Mouse (Mus musculus) thymus, postnatal 10 days (tissue): ENCODE measurements around the gene Sycp2l.
"Not testable (repeated sequence)": the region's sequence is repeated elsewhere in the genome, so short reads cannot be mapped to it uniquely, and the experiment has no call there.

Source experiments
- DNase-seq, 2 experiments: peaks; one replicate each; pipeline ENCODE4 v3.0.0; 2021; ENCODE audit warnings: low spot score in 2 of 2

Sycp2l gene

DNA sequence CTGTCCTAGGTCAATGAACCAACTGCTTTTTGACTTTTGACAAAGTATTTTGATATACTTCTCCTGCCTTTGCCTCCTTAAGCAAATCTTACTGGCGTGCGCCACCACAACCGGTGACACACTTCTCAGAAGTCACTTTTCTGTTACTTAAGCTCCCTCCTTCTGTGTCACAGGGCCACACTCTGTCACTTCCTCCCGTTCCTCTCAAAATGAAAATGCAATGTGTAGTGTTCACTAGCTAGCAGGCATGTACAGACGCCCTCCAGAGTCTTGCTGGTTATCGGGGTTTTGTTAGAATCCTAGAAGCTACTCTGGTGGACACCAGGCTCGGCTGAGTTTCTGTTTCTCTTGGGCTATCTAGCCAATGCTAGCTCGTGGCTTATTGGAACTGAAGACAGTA, 14.2 kb downstream of the Sycp2l start:
- no peak for DNase-seq

DNA sequence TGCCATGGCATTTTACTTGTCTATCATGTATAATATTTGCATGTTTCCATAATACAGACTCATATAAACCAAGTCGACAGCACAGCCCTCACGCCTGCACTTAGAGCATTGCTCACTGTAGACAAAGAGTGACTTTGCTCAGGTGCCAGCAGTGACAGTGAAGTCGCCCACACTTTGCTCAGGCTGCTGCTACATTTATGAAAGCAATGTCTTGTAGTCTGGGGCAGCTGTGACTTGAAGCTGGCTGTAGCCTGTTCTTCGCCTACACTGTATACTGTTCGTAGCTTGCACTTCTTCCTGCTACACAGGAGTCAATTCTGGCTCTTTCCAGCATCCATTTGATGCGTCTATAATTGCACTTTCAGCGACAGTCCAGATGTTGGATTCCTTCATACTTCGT, 15.0 kb downstream of the Sycp2l start:
- no peak for DNase-seq

DNA sequence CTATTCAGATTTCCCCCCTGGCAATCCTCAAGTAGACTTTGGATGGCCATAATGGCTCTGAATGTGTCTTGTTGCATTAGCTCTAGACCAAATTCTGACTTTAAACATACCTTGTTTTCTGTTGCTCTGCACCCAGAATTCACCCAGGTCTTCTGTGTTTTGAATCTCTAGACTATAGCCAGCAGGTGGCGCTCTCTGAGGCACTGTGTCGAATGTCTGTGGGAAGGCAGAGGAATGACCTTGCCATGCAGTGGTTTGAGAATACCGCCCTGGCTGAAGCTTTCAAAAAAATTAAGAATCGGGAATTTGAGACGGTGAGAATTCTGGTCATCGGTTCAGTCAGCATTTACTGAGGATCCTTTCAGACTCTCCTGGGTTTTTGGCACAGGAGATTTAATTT, 20.8 kb downstream of the Sycp2l start:
- DNase-seq = peak; percentile 13 to 63

DNA sequence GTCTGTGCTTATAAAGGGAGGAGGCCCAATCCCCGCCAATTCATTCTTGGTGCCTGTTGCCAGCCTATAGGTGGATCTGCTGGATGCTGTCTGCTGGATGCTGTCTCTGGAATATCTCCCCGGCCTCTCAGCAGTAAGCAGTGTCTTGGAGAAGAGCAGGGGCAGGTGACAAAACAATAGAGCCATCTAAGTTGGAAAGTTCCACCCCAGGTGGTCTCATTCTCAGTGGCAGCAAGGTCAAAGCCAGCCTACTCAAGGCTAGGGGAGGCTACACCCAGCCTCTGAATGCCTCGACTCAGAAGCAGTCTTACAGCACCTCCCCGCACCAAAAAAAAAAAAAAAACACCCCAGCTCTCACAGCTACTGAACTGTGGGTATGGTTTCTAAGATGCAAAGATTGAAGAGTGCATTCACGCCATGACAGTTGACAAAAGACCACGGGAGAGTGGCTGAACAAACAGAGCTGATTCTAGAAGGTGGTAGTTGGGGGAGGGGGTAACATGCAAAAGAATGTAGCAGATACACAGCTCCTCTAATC, 31.4 kb downstream of the Sycp2l start:
- DNase-seq = no peak

DNA sequence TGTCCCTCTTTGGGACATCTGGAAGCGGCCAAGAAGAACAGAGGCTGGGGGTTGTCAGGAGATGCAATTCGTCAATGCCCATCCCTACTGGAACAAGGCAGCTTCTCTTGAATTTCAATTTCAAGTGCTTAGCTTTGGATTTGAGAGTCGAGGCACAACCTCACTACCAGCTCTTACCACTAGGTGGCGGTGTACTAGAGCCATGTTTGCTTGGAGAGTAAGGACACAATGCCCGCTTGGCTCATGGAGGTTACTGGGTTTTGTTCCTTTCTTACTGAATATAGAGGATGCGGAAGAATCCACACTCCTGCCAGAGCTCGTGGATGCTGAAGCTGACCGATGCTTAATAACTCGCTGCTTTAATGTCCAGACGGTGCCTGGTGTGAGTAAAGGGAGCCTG, 32.2 kb downstream of the Sycp2l start:
- peak in 1 of 2 experiments; percentile 57 for DNase-seq

DNA sequence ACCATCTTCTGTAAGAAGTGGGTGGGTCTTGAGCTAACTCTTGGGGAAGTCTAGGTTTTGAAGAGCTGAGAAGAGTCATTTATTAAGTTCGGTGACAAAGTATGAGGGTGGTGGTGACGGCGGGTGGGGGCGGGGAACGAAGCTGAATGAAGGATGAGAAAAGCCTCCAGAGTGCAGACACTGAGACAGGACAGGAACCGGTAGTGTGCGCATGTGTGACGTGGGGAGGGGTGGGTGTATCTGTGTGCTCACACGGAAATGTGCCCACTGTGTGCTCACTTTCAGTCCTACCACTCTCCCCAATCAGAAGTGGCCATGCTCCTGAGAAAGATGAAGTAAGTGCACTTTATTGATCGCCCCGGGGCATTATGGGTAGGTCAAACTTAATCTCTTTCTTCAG, 39.0 kb downstream of the Sycp2l start:
- DNase-seq = no peak

DNA sequence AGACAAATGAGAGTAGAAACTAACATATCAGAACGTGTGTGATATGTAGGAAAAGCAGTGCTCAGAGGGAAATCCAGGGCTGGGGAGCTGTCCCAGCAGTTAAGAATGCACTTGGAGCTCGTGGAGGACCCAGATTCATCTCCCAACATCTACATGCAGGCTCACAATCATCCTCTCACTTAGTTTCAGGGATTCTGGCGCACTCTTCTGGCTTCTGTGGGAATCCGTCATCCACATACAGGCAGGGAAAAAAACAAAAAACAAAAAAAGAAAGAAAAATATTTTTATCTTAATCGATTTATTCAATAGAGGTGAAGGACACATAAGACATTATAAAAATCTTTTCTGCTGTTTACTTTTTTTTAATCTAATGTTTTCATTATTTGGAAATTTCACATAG, 44.3 kb downstream of the Sycp2l start:
- no peak for DNase-seq

DNA sequence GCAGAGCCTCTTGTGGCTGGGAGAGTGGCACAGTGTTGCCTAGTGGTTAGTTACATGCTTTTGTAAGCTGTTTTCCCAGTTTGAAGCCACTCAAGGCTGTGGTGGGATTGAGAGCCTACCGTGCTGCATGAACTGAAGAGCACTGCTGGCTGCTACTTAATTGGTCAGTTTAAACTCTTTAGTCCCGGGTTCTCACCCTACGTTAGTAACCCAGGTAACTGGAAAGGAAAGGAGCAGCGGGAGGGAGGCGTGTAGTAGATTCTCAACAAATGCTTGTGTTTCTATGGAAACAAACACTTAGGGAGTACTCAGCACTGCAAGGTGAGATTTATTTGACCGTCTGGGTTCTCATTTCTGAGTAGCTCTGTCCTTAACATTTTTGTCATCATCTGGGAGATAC, 73.8 kb downstream of the Sycp2l start:
- DNase-seq = no peak

DNA sequence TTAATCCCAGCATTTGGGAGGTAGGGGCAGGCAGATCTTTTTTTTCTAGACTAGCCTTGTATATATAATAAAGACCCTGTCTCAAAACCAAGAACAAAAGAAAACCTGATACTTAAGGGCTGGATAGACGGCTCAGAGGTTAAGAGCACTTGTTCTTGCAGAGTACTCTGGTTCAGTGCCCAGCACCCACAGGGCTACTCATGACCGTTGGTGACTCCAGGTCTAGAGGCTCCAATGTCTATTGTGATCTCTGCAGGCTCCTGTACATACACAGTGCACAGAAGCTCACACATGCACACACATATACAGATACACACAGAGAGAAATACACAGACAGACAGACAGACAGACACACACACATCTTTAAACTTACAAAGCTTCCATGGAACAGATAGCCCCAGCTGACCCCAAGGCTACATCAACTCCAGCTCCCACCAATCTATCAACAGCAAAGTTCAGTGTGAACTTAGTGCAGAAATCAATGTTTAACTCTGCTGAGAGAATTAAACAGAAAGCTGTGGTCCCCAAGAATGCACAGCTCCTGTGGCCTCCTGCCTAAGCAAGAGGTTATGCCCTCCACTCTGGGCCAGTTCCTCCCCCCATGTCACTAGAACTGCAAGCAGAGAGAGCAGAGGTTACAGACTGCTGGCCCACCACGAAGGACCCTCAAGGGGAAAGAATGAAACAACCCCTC, 81.7 kb downstream of the Sycp2l start:
- DNase-seq = no peak

DNA sequence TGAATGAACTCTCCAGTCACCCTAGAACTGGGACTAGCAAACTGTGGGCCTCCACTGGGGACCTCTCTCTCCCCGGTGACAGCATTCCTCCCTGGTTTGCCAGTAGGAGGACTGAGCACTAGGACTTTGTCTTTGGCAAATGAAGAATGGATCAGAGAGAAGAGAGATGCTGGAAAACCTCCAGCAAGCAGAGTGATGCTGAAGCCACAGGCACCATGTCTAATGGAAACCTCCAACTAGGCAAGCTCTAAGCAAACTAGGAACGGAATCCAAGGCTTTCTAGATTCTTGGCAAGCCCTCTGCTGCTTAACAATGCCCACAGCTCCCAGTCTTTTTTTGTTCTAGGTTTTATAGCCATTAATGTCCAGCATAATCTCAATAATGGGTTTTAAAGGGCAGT, 86.8 kb downstream of the Sycp2l start:
- no peak for DNase-seq

DNA sequence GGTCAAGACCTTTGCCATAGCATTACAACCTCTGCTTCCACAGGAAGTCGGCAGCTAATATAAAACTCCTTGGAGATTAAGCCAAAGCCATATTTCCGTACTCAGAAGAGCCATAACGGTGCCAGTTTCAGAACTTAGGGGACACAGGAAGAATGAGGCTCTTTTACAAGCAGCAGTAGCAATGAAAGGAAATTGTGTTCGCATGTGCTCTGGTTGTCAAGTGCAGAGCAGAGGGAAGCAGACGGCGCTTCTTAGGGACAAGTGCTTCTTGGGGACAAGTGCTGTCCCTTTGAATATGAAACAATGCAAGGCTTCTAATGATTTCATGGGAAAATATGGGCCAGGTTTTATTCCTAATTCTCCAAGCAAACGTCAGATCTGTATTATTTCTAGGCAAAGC, 89.2 kb downstream of the Sycp2l start:
- DNase-seq = no peak

DNA sequence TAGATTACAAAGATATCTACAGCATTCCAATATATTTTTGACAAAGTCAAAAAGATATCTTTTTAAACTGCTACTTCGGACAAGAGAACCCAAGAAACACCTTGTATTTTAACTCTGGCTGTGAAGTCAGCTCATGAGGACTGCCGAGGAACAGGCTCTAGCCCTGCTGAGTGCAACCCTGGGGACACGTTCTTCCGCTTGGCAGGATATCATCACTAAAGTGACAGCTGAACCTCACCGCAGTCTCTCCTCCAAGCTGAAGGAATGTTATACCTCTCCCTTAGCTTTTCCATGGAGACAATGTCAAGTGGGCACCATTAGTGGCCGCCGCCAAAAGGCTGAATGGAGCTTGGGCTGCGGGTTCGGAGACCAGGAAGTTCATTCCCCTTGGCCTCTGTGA, 89.6 kb downstream of the Sycp2l start:
- no peak for DNase-seq

DNA sequence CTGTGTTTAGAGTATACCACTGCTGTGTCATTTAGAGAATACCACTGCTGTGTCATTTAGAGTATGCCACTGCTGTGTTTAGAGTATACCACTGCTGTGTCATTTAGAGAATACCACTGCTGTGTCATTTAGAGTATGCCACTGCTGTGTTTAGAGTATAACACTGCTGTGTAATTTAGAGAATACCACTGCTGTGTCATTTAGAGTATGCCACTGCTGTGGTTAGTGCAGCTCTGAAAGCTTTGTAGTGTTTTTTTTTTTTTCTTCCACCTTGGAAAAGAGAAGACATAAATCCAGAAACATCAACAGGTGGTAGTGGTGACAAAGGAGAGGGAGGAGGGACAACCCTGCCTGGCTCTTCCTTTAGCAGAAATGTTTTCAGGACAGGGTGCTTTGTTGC, 91.5 kb downstream of the Sycp2l start:
- DNase-seq = not testable (repeated sequence)

DNA sequence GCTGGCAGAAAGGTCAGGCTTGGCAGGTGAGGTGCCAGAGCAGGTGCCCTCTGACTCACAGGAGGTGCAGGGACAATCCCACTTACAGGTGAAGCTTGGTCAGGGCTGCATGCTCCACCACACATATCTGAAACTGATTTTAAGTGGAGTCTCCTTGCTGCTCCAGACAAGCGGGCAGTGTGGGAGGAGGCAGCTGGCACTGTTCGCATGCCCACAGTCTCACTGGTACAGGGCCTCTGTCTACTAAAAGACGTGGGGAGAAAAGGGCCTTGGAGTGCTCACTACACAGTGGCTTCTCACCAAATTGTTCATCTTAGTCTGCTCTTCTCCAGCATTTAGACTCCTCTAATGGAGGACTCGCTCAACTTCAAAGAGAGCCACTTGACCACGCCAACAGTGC, 92.1 kb downstream of the Sycp2l start:
- DNase-seq = no peak

DNA sequence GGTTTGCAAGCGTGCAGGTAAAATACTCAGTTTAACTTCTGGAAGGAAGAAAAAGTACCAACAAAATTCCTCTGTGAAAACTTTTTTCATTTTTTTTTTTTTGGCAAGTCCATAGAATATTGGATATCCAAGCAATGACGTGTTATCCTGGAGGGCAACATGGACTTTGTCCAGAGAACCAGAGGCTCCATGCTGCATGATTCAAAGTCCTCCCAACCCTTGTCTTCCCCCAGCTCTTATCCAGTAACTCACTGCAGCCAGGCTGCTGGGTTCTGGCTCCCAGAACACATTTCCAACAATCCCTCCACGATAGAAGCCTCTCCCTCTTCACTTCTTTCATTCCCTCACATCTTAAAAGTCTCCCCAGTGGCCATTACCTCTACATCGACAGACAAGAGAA, 97.2 kb downstream of the Sycp2l start:
- DNase-seq = no peak

DNA sequence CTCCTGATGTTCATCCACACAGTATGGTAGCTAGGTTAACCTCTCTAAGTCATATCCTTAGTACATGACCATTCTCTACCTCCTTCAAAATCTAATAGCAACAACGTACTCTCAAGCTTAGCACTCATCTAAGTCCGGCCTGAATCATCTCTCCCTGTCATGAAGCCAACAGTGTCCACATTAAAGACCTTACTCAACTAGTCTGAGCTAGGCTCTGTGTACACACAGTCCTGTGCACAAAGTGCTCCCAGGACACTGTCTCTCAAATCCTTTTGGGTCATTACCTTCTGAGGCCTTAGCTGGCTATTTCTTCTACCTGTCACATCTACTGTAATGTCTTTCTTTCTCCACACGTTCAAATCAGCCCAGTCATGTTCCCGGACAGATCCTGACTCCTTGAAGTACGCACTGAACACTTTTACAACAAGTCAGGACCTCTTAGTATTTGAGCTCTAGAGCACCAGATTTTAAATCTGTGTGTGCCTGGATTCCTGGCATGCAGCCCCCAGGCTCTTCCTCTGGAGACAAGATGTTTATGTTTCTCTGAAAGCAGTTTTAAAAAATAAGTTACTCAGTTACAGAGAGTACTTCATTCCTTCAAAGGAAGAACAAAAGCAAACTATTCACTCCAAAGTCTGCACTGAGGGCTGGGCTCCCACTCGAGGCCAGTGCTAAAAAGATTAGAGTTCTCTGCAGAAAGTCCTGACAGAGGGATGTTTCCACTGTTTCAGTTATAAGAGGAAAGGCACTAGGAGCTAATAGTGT, 98.6 kb downstream of the Sycp2l start:
- no peak for DNase-seq

DNA sequence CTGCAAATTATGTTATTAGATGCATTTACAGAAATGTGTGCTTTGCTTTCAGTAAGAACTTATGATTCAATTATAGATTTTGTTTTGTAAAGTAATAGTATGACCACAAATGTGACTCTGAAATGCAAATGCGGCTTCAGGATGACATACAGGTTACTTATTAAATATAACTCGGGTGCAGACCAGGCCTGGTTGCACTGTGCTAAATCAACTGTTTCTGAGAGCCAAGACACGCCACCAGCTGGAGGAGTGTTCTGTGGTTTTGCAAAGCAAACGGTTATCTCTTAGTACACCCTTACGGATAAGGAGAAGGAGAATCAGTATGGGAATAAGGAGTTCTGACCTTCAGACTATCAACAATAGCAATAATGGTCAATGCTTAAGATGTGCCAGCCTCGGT, 101.6 kb downstream of the Sycp2l start:
- DNase-seq = no peak

DNA sequence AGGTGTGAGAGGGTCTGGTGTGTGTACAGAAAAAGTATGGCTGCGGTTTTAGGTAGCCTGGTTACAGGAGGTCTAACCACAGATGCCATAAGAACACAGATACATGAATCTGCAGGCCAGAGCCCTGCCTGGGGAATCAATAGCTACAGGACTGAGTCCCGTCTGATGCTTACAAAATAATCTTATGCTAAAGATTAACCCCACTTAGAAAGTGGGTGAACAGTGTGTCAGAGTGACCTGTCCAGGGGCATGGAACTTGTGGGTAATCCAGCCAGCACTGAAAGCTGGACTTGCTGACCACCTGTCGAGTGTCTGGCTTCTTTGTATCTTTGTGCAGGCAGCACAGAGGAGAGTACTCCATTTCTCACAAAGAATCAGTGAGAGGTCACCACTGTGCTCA, 102.1 kb downstream of the Sycp2l start:
- no peak for DNase-seq

DNA sequence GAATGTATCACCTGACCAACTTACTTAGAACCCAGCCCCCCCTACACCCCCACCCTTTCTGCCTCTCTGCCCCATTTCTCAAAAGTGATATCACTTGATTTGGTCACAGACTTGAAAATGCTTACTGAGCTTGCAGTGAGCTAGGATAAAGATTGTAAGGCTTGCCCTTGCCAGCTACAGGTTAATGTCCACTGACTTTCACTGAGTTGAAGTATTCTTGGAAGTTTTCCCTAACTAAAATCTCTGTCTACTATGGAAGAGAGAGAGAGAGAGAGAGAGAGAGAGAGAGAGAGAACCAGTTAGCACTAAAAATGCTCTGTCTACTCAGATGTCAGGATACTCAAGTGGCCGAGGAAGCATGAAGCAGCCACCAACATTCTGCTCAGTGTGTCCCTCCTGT, 104.9 kb downstream of the Sycp2l start:
- no peak for DNase-seq

DNA sequence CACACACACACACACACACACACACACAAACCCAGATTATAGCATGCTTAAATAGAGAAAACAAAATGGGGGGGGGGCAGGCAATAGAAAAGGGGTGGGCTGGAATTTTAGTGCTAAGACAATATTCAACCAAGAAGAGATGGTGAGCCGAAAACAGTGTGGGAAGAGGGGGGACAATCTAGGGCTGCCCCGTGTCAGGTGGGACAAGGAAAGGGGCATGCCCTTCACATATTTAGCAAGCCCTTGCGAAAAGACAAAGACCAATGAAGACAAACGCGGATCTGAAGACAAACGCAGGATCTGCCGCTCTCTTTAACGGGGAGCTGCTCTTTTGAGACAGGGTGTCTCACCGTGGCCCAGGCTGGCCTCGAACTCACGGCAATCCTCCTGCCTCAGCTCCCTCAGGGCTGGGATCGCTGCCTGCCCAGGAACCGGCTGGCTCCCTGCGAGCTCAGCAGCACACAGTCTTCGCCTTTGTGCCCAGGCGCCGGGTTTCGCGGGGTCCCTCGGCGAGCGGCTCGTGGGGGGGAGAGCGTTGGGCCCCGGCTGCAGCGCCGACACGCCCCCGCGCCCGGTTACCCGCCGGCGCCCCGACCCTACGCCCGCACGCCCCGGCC, 105.7 kb downstream of the Sycp2l start:
- no peak for DNase-seq

DNA sequence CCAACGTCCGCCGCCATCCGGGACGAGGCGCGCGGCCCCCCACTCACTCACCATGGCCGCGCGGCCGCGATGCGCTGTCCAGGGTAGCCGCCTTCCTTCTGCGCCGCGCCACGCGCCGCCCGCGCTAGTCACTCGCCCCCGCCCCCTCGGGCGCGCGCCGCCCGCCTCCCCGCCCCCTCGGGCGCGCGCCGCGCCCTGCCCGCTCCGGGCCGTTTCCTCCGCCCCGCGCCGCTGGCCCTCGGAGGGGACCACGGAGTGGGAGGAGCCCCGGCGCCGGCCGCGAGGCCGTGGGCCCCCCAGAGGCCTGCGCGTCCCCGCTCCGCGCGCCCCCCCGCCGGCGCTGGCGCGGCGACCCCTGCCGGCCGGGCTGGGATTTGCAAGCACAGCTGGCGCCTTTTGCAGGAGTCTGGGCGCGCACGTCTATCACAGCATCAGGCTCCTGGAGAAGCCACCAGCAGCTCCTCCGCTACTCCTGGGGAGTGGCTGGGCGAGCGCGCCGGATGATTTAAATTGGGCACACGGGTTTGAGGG, 106.3 kb downstream of the Sycp2l start, which contains the start of gene Elovl2:
Gene Elovl2, minus strand, starts transcription at position 102 of the 531 bp plus-strand sequence.
- peak; percentile 54 to 62 for DNase-seq
